7 mouse cellular contexts compared by ENCODE assay signal in the genomic region with DNA sequence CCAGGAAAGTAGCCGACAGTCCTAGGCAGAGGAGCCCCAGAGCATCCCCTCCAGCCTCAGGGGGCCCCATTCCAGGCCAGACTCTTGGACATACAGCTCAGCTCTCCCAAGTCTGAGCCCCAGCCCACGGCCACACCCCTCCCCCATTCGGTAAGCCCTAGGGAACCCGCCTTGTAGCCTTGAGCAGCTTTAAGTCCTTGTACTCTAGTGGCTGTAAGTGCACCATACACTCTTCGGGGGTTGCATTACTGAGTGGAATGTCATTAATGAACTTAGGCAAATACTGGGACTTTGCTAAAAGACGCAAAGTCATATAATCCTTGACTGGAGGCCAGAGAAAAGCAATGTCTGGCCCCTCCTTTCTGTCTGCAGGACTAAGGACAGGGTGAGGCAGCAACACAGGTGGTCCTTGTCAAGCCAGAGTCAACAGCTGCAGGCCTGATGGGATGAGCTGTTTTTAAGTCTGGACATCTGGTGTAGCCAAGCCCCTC. TPM values are rescaled to one million over a fixed set of nuclear protein-coding genes. Genes with fewer than 3 reads are reported as not detected.
DNase-seq lines count a peak whose midpoint lies in the region; ATAC-seq lines count a peak whose summit lies in the region.

No protein-coding gene starts in this region.

- intact Hi-C loops in left cerebral cortex, postnatal 4 days (cut with DNase I) = no loop called here

- WGBS in intestine, embryonic 15.5 days = 24% methylated on average over 6 of the region's 6 CpGs

- no peak overlapping the region for H3K4me3 ChIP-seq in intestine, embryonic 15.5 days (replicated peaks)

- H3K4me1 ChIP-seq in intestine, embryonic 15.5 days (replicated peaks) = peaks cover 23% of the 10 kb centered on the region

- no peaks in the 10 kb centered on the region for H3K9me3 ChIP-seq in intestine, embryonic 15.5 days

- peak; percentile 46 for DNase-seq in left cerebral cortex, postnatal 4 days
- no peak for DNase-seq in left cerebral cortex, adult 9 months (ENCODE audit: low spot score in 2 of 2)
- peak; percentile 51 for DNase-seq in gastrocnemius, postnatal 25 days
- peak; percentile 82 for DNase-seq in retina, postnatal 1 day
- no peak for DNase-seq in ovary, postnatal 14 days (ENCODE audit: low spot score)

- peak overlapping the region; percentile 79 for H3K27ac ChIP-seq in intestine, embryonic 15.5 days

- H3K36me3 ChIP-seq in intestine, embryonic 15.5 days = peaks cover 3% of the 10 kb centered on the region; the same call in 1 of the 2 replicates

- no peak overlapping the region for H3K9ac ChIP-seq in intestine, embryonic 15.5 days

- ATAC-seq in intestine, embryonic 15.5 days = peak; percentile 50
- no peak for ATAC-seq in granulocyte monocyte progenitor cell, adult 5-6 weeks (replicated peaks; ENCODE audit: poor library complexity, severe bottlenecking)

- H3K4me2 ChIP-seq in intestine, embryonic 15.5 days (replicated peaks) = peak overlapping the region; percentile 38

- no peaks in the 10 kb centered on the region for H3K27me3 ChIP-seq in intestine, embryonic 15.5 days (replicated peaks)

RNA-seq across cellular contexts. Expression of a gene that starts 7.9 kb away (rescaled TPM):
- total RNA-seq in left cerebral cortex, postnatal 4 days (2021) = 100 to 1,000 TPM; 638 to 668 TPM
- 10 to 100 TPM; 14.9 to 15.6 TPM for total RNA-seq in gastrocnemius, postnatal 25 days (2021)
- 765 and 774 TPM in 2 replicates for polyA plus RNA-seq in intestine, embryonic 15.5 days (2015; fragmentation: Nextera tagmentation; extraction: Ambion mirVana)
- 4.2 TPM in 1 of 2 replicates, not detected in the other for total RNA-seq in granulocyte monocyte progenitor cell, adult 5-6 weeks (2014; fragmentation: Nextera tagmentation)
- total RNA-seq in granulocyte monocyte progenitor cell, adult 5-6 weeks (2017) = 0.57 and 1.4 TPM in 2 replicates

RNA-seq across cellular contexts. Expression of a gene that starts 13.7 kb away (rescaled TPM):
- 10 to 100 TPM; 21.3 to 22.0 TPM for total RNA-seq in left cerebral cortex, postnatal 4 days (2021)
- total RNA-seq in gastrocnemius, postnatal 25 days (2021) = 1 to 10 TPM; 2.7 to 2.9 TPM
- 12.6 and 16.4 TPM in 2 replicates for polyA plus RNA-seq in intestine, embryonic 15.5 days (2015; fragmentation: Nextera tagmentation; extraction: Ambion mirVana)
- total RNA-seq in granulocyte monocyte progenitor cell, adult 5-6 weeks (2014; fragmentation: Nextera tagmentation) = 18.6 and 21.9 TPM in 2 replicates
- 10.0 and 10.1 TPM in 2 replicates for total RNA-seq in granulocyte monocyte progenitor cell, adult 5-6 weeks (2017)

RNA-seq across cellular contexts. Expression of a gene that starts 48.9 kb away (rescaled TPM):
- 10 to 100 TPM; 42.0 to 43.6 TPM for total RNA-seq in left cerebral cortex, postnatal 4 days (2021)
- 10 to 100 TPM; 10.9 to 14.6 TPM for total RNA-seq in gastrocnemius, postnatal 25 days (2021)
- 46.7 and 48.7 TPM in 2 replicates for polyA plus RNA-seq in intestine, embryonic 15.5 days (2015; fragmentation: Nextera tagmentation; extraction: Ambion mirVana)
- total RNA-seq in granulocyte monocyte progenitor cell, adult 5-6 weeks (2014; fragmentation: Nextera tagmentation) = 28.0 and 32.0 TPM in 2 replicates
- 33.3 and 41.2 TPM in 2 replicates for total RNA-seq in granulocyte monocyte progenitor cell, adult 5-6 weeks (2017)

RNA-seq across cellular contexts. Expression of a gene that starts 48.9 kb away (rescaled TPM):
- 10 to 100 TPM; 27.0 to 33.0 TPM for total RNA-seq in left cerebral cortex, postnatal 4 days (2021)
- 10 to 100 TPM; 37.7 to 38.9 TPM for total RNA-seq in gastrocnemius, postnatal 25 days (2021)
- 50.1 and 51.8 TPM in 2 replicates for polyA plus RNA-seq in intestine, embryonic 15.5 days (2015; fragmentation: Nextera tagmentation; extraction: Ambion mirVana)
- total RNA-seq in granulocyte monocyte progenitor cell, adult 5-6 weeks (2014; fragmentation: Nextera tagmentation) = 49.6 and 51.3 TPM in 2 replicates
- 57.2 and 60.9 TPM in 2 replicates for total RNA-seq in granulocyte monocyte progenitor cell, adult 5-6 weeks (2017)

Comparison
In these comparisons a context has a peak if more than half of its experiments do, and no peak if none do; other contexts are left out.
1. DNase-seq: peak in left cerebral cortex, postnatal 4 days (single experiment), gastrocnemius, postnatal 25 days (single experiment) and retina, postnatal 1 day (single experiment); none in left cerebral cortex, adult 9 months (0 of 2) and ovary, postnatal 14 days (single experiment).
2. RNA of a gene that starts 7.9 kb away (total RNA-seq): 638 to 668 TPM in left cerebral cortex, postnatal 4 days; 14.9 to 15.6 TPM in gastrocnemius, postnatal 25 days and 0.57 to 4.2 TPM in granulocyte monocyte progenitor cell, adult 5-6 weeks; every median in the first group is over 10 times any median in the second.